Mouse (Mus musculus) megakaryocyte progenitor cell, adult 5-6 weeks (primary cell): Measurements from ENCODE around the gene Dpm3. TPM values are rescaled to one million over a fixed set of nuclear protein-coding genes. Genes with fewer than 3 reads are reported as not detected.

Source experiments
- ATAC-seq: replicated peaks from 2 replicates; pipeline ENCODE4 v1.8.0; 2016; ENCODE audit warnings: mild to moderate bottlenecking, moderate TSS enrichment, inconsistent platforms; ENCODE audit not compliant: poor library complexity
- total RNA-seq, 2 experiments: library from RNA; stranded (forward) in 1 of 2; stranded (reverse) in 1 of 2; fragments of 157-497, 149-512 nt in 1 of 2; fragments of 200-1000 nt in 1 of 2; gene quantifications; 2 replicates each; pipeline versions ENCODE4 v1.2.3 to v1.2.4; 2015 to 2017

Gene Dpm3
- total RNA-seq, 2 experiments from 2014 or later: 101 to 135 TPM

GRCm38 (mm10) chr3:89231345-89231744 is 27.8 kb upstream of the Dpm3 start:
- no peak for ATAC-seq

- ATAC-seq: no peak
Measured at GRCm38 (mm10) chr3:89231772-89232275, 27.3 kb upstream of the Dpm3 start.

GRCm38 (mm10) chr3:89232614-89233013 is 26.5 kb upstream of the Dpm3 start:
- no peak for ATAC-seq

GRCm38 (mm10) chr3:89233562-89234110 is 25.5 kb upstream of the Dpm3 start:
- ATAC-seq: peak; percentile 73

- no peak for ATAC-seq
Measured at GRCm38 (mm10) chr3:89236516-89236915, 22.6 kb upstream of the Dpm3 start.

GRCm38 (mm10) chr3:89237682-89238081 is 21.5 kb upstream of the Dpm3 start:
- ATAC-seq: no peak

- no peak for ATAC-seq
Measured at GRCm38 (mm10) chr3:89238494-89238893, 20.7 kb upstream of the Dpm3 start.

GRCm38 (mm10) chr3:89242331-89242895 is 16.7 kb upstream of the Dpm3 start:
- peak; percentile 46 for ATAC-seq

- peak; percentile 72 for ATAC-seq
Measured at GRCm38 (mm10) chr3:89243609-89244008, 15.5 kb upstream of the Dpm3 start.

- ATAC-seq: peak; percentile 24; the same call in 1 of the 2 replicates
Measured at GRCm38 (mm10) chr3:89244158-89244981, 14.8 kb upstream of the Dpm3 start.

- ATAC-seq: no peak
Measured at GRCm38 (mm10) chr3:89244982-89245687, 14.0 kb upstream of the Dpm3 start.

GRCm38 (mm10) chr3:89245688-89246171 is 13.4 kb upstream of the Dpm3 start, which contains the start of gene Krtcap2:
Gene Krtcap2, plus strand, starts transcription at chr3:89245966.
- no peak for ATAC-seq

- peak; percentile 78 for ATAC-seq
Measured at GRCm38 (mm10) chr3:89246261-89247100, 12.7 kb upstream of the Dpm3 start, which contains the start of gene Trim46. Gene Trim46, minus strand, starts transcription at chr3:89246309.

- no peak for ATAC-seq
Measured at GRCm38 (mm10) chr3:89247466-89247865, 11.7 kb upstream of the Dpm3 start.

GRCm38 (mm10) chr3:89250435-89251040 is 8.6 kb upstream of the Dpm3 start:
- ATAC-seq: peak; percentile 29; the same call in 1 of the 2 replicates

GRCm38 (mm10) chr3:89251365-89251895 is 7.7 kb upstream of the Dpm3 start:
- peak; percentile 70 for ATAC-seq

- peak; percentile 49 for ATAC-seq
Measured at GRCm38 (mm10) chr3:89254994-89255393, 4.2 kb upstream of the Dpm3 start.

- no peak for ATAC-seq
Measured at GRCm38 (mm10) chr3:89256177-89256576, 3.0 kb upstream of the Dpm3 start.

- no peak for ATAC-seq
Measured at GRCm38 (mm10) chr3:89260211-89260610, 1.1 kb downstream of the Dpm3 start.
